Mouse (Mus musculus) bone marrow macrophage, adult 2 months (primary cell): ENCODE data around the gene Olfr105-ps.

ENCODE experiments used
- CTCF ChIP-seq: IDR thresholded peaks from 2 replicates; pipeline ENCODE4 v1.5.1; 2012; ENCODE audit warnings: low read depth, mild to moderate bottlenecking, low read length, moderate library complexity
- POLR2A ChIP-seq: IDR thresholded peaks from 2 replicates; pipeline ENCODE4 v1.6.1; 2012; ENCODE audit warnings: mild to moderate bottlenecking, low read depth, low read length, borderline replicate concordance

GRCm38 (mm10) chr17:37413380-37413779 lies 34.5 kb downstream of the Olfr105-ps start:
- TF ChIP-seq CTCF (no peak), POLR2A (no peak)
